Mouse (Mus musculus): ENCODE results near the gene Dcpp1.
A peak's percentile ranks its signal among the peaks of the same experiment; 100 is the strongest.
"Not testable (repeated sequence)": the region's sequence is repeated elsewhere in the genome, so short reads cannot be mapped to it uniquely, and the experiment has no call there.

Dcpp1 gene

DNA sequence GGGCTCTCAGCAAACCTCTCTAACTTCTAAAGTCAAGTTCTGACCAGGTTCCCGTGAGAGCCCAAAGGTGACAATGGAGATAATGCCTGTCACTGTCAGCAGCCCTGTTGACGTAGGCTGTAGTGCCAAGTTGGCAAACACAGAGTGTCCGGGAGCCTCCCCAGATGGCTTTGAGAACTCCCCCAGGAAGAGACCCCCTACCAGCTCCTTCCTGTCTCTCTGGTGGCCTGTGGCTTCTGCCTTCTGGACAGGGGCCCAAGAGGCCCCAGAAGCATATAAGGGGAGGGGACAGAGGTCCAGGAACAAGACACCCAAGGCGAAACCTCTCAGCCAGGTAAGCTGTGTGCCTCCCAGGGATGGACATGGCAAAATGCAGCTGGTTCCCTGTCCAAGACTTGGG is at the start of gene Dcpp1, which contains the start of gene Dcpp2:
TSS of gene Dcpp1 (plus strand) at position 301 of the 400 bp plus-strand sequence.
TSS of gene Dcpp2 (plus strand) at position 305 of the 400 bp plus-strand sequence.
- DNase-seq (ENCODE audit: low read depth, low spot score), result not testable (repeated sequence)

DNA sequence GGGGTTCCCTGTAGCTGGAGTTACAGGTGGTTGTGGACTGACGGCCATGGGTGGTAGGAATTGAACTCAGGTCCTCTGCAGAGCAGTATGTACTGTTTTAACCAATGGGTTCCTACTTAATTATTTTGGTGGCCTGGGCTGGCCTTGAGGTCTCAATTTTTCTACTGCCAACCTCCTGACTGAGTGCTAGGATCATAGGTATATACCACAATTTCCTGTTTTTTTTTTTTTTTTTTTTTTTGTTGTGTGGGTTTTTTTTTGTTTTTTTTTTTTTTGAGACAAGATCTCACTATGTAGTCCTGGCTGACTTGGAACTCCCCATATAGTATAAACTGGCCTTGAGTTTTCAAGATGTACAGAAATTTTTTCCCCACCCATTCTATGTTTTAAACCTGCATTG is 49.5 kb upstream of the Dcpp1 start:
- no peak for DNase-seq (ENCODE audit: low read depth, low spot score)

DNA sequence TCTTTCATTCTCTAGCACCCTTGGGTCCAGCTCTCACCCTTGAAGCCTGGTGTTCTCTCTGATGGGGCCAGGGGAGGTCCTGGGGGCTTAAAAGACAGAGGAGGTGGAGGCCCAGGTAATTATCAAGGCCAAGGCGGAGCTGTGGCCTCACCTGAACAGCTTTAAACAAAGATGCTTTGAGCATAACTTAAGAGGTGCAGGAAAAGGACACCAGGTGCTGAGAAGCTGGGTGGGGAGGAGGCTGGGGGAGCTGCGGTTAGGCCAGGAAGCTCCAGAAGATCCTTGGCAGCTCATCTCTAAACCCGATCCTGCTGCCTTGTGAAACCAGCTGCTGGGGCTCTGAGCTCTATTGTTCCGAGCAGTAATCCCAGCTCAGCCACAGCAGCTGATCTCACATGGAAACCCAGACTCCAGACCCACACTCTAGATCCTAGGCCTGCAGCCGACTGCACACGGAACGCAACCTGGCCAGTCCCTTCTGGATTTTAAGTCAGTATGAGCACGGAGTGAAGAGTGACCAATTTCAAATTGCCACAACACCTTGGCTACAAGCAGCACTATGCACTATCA is 44.6 kb upstream of the Dcpp1 start, which contains the start of gene Prss33:
TSS of gene Prss33 (minus strand) at position 51 of the 570 bp plus-strand sequence.
- no peak for DNase-seq (ENCODE audit: low read depth, low spot score)

DNA sequence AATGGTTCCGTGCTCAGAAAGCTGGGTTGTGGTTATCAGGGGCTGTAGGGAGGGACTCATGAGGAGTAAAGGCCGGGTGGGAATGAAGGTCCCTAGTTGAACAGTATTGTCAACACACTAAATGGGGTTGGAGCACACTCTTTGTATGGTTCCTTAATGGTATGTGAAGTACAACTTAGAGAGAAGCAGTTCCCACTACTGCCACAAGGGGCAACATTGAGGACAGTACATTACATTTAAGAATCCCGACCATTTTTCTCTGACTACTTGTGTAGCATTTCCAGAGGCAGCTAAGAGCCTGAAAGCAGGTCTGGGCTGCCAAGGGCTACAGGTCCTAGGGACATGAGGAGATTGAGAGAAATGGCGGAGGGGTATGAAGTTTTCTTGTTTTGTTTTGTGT is 39.5 kb upstream of the Dcpp1 start:
- peak; percentile 79 for DNase-seq (ENCODE audit: low read depth, low spot score)

DNA sequence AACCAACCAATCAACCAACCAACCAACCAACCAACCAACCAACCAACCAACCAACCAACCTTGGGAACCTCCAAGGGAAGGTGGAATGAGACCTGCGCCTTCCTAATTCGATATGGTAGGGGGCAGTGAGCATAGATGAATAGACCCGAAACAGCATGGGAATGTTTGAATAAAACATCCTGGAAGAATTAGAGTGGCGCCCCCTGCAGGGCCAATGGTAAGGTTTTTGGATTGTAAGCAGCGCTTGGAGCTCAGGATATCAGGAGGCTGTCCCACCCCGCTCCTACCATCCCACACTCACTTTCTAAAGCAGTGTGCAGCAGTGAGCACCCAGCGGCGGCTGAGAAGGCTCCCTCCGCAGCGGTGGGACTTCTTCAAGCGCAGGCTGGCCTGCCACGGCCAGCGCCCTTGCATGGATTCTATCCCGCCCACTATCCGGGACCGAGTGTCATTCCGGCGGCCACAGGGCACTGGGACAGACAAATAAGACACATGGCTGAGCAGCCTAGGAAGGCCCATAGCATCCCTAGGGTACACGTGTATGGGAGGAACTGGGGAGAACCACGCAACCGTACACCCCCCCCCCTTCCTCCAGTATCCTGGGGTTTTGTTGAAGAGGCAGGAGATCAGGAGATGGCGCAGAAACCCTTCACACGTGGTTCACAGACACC is 37.4 kb upstream of the Dcpp1 start:
- no peak for DNase-seq (ENCODE audit: low read depth, low spot score)

DNA sequence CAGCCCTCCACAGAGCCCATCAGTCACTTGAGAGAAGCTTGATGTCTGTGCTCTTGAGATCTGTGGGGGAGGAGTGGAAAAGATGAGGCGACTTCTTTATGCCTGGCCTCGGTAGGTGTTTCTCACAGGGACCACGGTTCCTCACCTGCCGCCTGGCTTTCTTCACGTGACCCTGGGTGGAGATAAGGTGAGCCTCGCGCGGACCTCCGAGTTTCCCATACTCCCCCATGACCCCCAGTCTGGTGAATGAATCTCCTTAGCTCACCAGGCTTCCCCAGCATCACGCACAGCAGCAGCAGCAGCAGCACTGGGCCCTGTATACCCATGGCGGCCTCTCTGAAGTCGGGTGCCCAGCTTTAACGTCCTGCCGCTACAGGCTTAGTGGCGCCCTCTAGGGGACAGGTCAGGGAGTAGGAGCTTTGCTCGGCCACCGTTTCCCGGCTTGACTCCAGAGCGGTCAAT is 36.8 kb upstream of the Dcpp1 start, which contains the start of the genes Prss32 and Prss41:
TSS of gene Prss32 (plus strand) at position 44 of the 462 bp plus-strand sequence.
TSS of gene Prss41 (minus strand) at position 361 of the 462 bp plus-strand sequence.
- DNase-seq (ENCODE audit: low read depth, low spot score), result peak; percentile 45

DNA sequence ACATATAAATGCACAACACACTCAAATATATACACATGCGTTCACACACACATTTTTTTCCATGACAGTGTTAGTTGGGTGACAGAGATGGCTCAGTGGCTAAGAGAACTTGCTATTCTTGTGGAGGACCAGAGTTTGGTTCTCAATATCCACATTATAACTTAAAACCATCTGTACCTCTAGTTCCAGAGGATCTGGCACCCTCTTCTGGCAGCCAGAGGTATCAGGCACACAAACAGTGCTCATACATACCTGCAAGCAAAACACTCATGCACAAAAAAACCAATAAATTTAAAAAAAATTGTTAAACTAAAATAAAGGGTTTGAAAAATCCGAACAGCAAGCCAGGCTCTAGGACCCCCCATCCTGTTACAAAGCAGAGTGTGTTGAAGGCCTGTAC is 30.6 kb upstream of the Dcpp1 start:
- DNase-seq (ENCODE audit: low read depth, low spot score), result no peak

DNA sequence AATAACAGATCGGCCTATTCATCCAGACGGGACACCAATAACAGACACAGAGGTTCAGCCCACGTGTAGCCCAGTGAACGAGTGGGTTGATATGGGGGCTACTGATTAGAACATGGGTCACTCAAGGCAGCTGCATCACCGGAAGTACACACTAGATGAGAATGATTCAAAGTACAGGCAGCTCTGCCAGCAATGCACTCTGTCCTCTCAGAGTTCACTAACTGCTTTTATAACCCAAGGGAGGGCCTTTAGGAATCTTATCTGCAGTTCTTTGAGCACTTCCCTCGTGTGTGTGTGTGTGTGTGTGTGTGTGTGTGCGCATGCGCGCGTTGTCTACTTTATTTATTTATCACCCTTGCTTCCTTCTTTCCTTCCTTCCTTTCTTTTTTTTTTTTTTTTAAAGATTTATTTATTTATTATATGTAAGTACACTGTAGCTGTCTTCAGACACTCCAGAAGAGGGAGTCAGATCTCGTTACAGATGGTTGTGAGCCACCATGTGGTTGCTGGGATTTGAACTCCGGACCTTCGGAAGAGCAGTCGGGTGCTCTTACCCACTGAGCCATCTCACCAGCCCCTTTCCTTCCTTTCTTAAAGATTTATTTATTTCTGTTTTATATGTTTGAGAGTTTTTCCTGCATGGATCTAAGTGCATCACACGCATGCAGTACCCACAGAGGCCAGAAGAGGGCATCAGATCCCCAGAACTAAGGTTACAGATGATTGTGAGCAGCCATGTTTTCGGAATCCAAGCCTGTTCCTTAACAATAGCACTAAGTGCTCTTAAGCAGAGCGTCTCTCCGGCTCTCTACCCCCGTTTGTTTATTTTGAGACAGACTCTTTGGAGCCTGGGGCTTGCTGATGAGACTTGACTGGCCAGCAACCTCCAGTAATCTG is 29.6 kb upstream of the Dcpp1 start:
- peak; percentile 76 for DNase-seq (ENCODE audit: low read depth, low spot score)

DNA sequence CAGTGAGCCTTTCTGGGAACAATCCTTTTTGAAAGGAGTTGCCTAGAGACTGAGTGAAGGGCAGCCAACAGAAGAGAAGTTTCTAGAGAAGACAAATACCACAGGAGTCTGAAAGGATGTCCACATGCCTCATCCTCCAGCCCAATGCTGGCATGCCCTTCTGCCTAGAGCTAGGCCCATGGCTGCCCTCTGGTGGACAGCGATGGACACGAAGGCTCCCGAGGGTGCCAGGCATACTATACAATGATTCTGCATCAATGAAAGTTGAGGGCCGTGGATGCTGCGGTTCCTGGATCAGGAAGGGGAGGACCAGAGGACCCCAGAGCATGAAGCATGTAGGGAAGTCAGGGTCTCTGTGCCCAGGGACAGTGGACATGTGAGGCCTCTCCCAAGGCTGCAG is 27.4 kb upstream of the Dcpp1 start:
- peak; percentile 17 for DNase-seq (ENCODE audit: low read depth, low spot score)

DNA sequence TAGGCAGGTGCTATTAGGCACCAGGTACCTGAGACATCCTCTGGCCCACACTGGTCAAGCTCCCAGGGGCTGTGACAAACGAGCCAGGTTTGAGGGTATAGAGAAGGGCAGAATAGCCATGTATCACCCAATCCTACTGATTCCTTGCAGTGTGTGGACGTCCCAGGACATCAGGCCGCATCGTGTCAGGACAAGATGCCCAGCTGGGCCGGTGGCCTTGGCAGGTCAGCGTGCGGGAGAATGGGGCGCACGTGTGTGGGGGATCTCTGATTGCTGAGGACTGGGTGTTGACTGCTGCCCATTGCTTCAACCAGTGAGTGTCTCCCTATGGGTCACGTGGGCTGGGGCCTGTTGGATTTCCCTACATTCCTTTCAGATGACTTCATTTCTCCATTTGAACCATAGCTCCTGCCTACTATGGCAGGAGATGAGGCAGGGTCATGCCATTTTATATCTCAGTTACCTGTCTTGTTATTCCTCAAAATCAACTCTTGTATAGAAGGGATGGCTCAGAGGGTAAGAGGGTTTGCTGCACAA is 26.4 kb upstream of the Dcpp1 start:
- no peak for DNase-seq (ENCODE audit: low read depth, low spot score)

DNA sequence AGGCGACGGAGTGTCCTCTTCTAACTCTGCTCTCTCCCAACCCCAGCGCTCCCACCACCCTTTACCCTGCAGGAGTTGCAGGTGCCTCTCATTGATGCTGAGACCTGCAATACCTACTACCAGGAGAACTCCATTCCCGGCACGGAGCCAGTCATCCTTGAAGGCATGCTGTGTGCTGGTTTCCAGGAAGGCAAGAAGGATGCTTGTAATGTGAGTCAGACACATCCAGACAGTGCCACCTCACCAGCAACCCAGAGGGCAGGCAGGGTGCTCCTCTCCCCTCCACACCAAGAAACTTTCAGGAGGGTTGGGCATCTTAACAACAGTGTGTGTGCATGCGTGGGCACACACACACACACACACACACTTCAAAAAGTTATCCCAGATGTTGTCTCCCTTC is 23.5 kb upstream of the Dcpp1 start:
- no peak for DNase-seq (ENCODE audit: low read depth, low spot score)

DNA sequence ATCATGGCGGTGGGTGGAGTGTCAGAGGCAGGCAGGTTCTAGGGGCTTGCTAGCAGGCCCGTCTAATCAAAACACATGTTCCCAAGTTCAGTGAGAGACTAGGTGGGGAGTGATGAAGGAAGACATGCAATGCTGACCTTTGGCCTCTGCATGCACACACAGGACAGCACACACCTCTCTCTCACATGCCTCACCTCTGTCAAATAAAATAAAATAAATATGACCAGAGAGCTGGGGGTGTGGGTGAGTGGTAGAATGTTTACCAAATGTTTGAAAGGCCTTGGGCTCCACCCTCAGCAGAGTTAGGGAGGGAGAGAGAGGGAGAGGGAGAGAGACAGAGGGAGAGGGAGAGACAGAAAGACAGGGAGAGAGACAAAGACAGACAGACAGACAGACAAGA is 22.8 kb upstream of the Dcpp1 start:
- no peak for DNase-seq (ENCODE audit: low read depth, low spot score)

DNA sequence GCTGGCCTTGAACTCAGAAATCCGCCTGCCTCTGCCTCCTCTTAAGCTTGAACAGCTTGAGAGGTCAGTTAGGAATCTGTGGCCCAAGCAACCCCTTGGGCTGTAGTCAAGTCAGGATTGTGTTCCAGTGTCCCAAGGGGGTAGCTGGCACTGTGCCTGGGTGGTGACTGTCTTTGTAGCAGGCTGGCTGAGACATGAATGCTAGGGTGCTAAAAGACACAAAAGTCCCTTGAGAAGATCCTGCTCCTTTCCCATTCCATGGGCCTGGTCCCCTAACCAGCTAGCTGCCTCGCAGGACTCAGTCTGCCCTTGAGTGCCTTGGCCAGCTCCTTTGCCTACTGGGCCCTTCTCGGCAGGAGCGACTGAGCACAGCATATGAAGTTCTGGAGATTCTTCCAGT is 17.8 kb upstream of the Dcpp1 start:
- no peak for DNase-seq (ENCODE audit: low read depth, low spot score)

DNA sequence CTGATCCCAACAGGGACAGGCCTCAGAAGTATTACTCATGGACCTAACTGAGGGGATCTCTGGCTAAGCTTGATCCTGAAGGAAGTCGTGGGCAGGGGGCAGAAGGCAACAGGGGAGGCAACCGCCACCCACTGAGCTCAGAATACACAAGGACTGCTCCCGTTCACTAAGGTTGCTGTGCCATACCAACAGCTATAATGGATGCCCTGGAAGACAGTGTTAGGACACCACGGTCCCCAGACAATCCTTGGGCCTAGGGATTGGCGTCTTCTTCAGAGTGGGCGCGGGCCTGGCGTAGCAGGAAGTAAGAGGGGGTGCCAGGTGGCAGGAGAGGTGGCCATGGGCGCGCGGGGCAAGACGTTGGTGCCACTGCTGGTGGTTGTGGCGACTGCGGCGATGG is 12.9 kb upstream of the Dcpp1 start, which contains the start of gene Prss21:
TSS of gene Prss21 (plus strand) at position 301 of the 400 bp plus-strand sequence.
- no peak for DNase-seq (ENCODE audit: low read depth, low spot score)

DNA sequence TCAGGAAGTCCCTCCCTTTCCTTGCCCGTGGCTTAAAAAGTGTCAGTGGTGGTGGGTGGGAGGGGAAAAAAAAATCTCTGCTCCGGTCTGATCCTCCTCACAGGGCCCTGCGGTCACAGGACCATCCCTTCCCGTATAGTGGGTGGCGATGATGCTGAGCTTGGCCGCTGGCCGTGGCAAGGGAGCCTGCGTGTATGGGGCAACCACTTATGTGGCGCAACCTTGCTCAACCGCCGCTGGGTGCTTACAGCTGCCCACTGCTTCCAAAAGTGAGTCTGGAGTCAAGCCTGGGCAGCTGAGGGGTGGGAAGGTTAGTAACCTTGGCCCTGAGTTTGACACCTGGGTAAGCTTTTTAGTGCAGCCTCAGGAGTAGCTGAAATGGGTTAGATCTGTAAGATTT is 12.2 kb upstream of the Dcpp1 start:
- DNase-seq (ENCODE audit: low read depth, low spot score), result no peak

DNA sequence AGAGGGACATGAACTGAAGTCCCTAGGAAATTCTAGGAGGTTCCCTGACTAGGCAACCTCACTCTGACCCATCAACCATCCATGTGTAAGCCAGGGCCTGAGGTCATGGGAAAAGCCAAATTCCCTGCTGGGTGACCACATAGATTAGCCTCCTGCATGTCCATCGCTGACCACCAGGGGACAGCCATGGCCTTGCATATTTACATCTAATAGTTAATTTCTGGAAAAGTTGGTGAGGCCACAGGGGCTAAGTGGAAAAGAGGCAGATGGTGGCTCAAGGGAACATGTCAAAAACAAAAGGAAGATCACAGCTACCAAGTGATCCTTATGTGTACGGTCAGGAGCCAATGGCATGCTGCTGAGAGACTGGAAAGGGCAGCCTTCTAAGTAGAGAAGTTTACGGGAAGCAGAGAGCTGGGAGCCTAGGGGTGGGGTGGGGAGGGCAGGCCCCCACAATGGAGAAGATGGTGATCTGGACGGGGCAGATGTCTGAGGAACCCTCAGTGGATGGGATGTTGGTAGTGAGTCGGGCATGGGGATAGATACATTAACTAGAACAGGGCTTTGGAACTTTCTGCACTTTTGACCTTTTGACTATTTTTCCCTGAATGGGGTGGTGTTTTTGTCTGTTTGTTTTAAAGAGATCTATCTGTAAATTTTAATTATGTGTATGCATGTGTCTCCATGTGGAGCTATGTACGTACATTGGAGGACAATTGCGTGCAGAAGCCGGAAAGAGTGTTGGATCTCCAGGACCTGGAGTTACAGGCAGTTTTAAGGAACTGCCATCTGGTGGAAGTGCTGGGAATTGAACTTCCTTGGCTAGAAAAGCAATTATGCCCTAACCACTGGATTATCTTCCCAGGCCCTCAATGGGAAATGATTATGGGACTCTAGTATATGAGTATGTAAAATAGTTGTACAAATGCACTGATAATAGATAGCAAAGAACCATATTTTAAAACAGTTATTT is 6.5 kb upstream of the Dcpp1 start:
- DNase-seq (ENCODE audit: low read depth, low spot score), result peak; percentile 69

DNA sequence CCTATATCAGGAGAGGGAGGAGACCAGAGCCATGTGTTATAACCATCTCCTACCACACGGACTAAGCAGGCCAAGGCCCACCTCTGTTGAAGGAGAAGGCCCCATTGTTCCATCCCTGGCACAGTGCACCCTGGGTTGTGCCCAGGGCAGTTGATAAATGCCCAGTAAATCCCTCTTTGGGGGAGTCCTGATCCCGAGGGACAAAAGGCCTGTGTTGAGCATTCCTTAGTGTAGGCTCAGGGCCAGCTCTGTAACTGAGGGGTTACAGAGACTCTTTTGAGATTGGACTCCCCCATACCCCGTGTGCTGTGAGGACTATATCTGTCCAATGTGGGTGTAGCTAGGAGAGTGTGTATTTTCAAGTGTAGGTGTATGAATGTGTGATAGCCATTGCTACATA is 3.9 kb upstream of the Dcpp1 start:
- DNase-seq (ENCODE audit: low read depth, low spot score), result peak; percentile 80

DNA sequence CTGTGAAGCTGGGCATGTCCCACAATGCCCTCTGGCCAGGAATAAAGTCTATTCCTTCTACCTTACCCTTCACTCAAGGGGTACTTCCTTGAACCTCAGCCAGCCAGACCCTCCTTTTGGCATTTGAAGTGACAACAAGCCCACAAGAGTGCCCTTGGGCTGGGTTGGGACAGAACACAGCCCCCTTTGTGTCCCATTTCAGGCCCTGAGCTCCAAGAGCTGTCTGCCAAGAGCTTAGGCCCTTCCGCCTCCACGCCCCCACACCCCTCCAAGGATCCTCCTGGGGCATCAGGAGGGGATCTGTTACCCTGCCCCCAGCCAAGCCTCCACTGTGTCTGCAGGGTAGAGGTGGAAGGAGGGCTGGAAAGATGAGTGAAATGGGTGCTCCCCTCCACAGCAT is 3.5 kb upstream of the Dcpp1 start:
- DNase-seq (ENCODE audit: low read depth, low spot score), result peak; percentile 37

DNA sequence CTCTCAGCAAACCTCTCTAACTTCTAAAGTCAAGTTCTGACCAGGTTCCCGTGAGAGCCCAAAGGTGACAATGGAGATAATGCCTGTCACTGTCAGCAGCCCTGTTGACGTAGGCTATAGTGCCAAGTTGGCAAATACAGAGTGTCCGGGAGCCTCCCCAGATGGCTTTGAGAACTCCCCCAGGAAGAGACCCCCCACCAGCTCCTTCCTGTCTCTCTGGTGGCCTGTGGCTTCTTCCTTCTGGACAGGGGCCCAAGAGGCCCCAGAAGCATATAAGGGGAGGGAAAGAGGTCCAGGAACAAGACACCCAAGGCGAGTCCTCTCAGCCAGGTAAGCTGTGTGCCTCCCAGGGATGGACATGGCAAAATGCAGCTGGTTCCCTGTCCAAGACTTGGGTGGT is 36.5 kb downstream of the Dcpp1 start, which contains the start of gene Dcpp3:
TSS of gene Dcpp3 (plus strand) at position 301 of the 400 bp plus-strand sequence.
- DNase-seq (ENCODE audit: low read depth, low spot score), result not testable (repeated sequence)

DNA sequence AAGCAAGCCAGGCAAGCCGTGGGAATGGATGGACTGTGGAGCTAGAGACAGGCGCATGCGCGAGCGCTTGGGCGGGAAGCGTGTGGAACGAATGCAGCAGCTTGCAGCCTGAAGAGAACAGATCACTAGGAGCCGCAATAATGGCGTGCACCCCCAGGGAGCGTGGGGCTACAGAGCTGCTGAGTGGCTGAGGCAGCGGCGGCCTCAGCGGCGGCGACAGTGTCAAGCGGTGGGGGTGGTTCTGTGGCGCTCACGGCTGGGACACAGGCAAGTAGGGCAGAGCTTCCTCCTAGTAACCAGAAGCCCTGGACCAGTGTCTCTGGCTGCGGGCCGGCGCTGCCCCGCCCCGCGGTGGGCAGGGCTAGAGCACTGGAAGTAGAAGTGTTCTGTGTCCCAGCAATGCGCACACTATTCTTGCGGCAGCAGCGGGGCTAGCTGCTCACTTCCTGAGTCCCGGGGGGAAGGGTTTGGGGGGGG is 43.9 kb downstream of the Dcpp1 start:
- DNase-seq (ENCODE audit: low read depth, low spot score), result peak; percentile 96

Measured in brain, adult 2 months (tissue).